Mouse (Mus musculus) layer of hippocampus, postnatal 14 days (tissue): ENCODE data around the gene Ttc33. TPM values are rescaled to one million over a fixed set of nuclear protein-coding genes. Genes with fewer than 3 reads are reported as not detected.
"Not testable (repeated sequence)": the region's sequence is repeated elsewhere in the genome, so short reads cannot be mapped to it uniquely, and the experiment has no call there.

Experiments
- DNase-seq, 2 experiments: peaks; one replicate each; pipeline ENCODE4 v3.0.0; 2021 to 2022; ENCODE audit warnings: low spot score in 2 of 2, mixed read lengths in 1 of 2
- total RNA-seq, 2 experiments: library from RNA; stranded (reverse); gene quantifications; 2 replicates each; pipeline ENCODE4 v1.2.3; 2021

Ttc33 gene
- total RNA-seq, 2 experiments from 2014 or later, result 53.2 to 64.4 TPM

- no peak for DNase-seq
Observed at GRCm38 (mm10) chr15:5173217-5173820, 12.0 kb upstream of the Ttc33 start.

GRCm38 (mm10) chr15:5184668-5185330 is 526 bp upstream of the Ttc33 start:
- DNase-seq, result peak; percentile 5 to 14

GRCm38 (mm10) chr15:5186293-5186675 is 959 bp downstream of the Ttc33 start:
- peak in 1 of 2 experiments; percentile 10 for DNase-seq

GRCm38 (mm10) chr15:5187116-5187515 is 1.8 kb downstream of the Ttc33 start:
- DNase-seq, result no peak

- no peak for DNase-seq
Observed at GRCm38 (mm10) chr15:5188029-5188428, 2.7 kb downstream of the Ttc33 start.

GRCm38 (mm10) chr15:5189504-5190093 is 4.3 kb downstream of the Ttc33 start:
- peak in 1 of 2 experiments; percentile 35 for DNase-seq

- DNase-seq, result peak in 1 of 2 experiments; percentile 32
Observed at GRCm38 (mm10) chr15:5193833-5194232, 8.5 kb downstream of the Ttc33 start.

- no peak for DNase-seq
Observed at GRCm38 (mm10) chr15:5194446-5194845, 9.1 kb downstream of the Ttc33 start.

- no peak for DNase-seq
Observed at GRCm38 (mm10) chr15:5194931-5195330, 9.6 kb downstream of the Ttc33 start.

GRCm38 (mm10) chr15:5195987-5196514 is 10.7 kb downstream of the Ttc33 start:
- no peak for DNase-seq

- DNase-seq, result no peak
Observed at GRCm38 (mm10) chr15:5196691-5197090, 11.4 kb downstream of the Ttc33 start.

- no peak for DNase-seq
Observed at GRCm38 (mm10) chr15:5205222-5205621, 19.9 kb downstream of the Ttc33 start.

GRCm38 (mm10) chr15:5209116-5209515 is 23.8 kb downstream of the Ttc33 start:
- DNase-seq, result no peak

GRCm38 (mm10) chr15:5220491-5220890 is 35.2 kb downstream of the Ttc33 start:
- DNase-seq, result no peak

- not testable (repeated sequence) for DNase-seq
Observed at GRCm38 (mm10) chr15:5230746-5231145, 45.4 kb downstream of the Ttc33 start.

- DNase-seq, result no peak
Observed at GRCm38 (mm10) chr15:5234659-5235058, 49.3 kb downstream of the Ttc33 start.

- DNase-seq, result peak; percentile 31 to 48
Observed at GRCm38 (mm10) chr15:5235527-5235926, 50.2 kb downstream of the Ttc33 start.

- peak; percentile 66 to 87 for DNase-seq
Observed at GRCm38 (mm10) chr15:5236538-5236937, 51.2 kb downstream of the Ttc33 start.

GRCm38 (mm10) chr15:5237012-5237660 is 51.8 kb downstream of the Ttc33 start:
- DNase-seq, result no peak

- no peak for DNase-seq
Observed at GRCm38 (mm10) chr15:5238073-5238472, 52.7 kb downstream of the Ttc33 start.

- no peak for DNase-seq
Observed at GRCm38 (mm10) chr15:5238553-5238952, 53.2 kb downstream of the Ttc33 start.

GRCm38 (mm10) chr15:5239361-5239760 is 54.0 kb downstream of the Ttc33 start:
- DNase-seq, result no peak
